Comparison of ENCODE assay signal across 8 mouse cellular contexts in the genomic region with DNA sequence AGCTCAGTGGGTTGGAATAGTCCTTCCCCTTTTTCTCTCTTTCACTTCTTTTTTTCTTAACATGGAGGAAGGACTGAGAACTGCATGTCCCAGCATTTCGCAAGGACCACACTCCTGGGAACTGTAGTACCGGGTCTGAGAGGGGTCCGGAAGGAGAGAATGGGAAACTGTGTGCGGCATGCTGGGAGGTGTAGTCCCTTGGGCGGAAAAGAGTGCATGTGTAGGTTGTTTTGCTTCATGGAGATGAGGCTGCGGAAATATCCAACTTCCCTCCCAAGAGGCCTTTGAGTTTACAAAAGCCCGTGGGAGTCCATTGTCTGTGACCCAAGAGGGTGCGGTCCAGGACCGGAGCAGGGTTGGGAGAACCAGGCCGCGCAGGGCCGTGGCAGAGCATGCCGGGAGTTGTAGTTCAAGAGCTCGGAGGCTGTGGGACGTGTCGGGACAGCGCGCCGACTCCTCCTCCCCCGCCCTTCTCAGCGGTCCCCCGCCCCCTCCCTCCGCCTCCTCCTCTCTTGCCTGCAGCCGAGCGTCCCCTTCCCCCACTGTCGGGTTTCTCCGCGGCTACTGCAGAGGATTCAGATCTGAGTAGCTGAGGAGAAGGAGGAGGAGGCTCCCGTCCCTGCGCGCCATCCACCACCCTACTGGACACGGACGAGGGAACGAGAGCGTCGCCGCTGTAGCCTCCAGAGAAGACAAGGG. TPM values are rescaled to one million over a fixed set of nuclear protein-coding genes. Genes with fewer than 3 reads are reported as not detected.
A peak's percentile ranks its signal among the peaks of the same experiment; 100 is the strongest.
DNase-seq lines count a peak whose midpoint lies in the region; ATAC-seq and TF ChIP-seq lines count a peak whose summit lies in the region.

Fam168a (plus strand) TSS at position 493 of the 699 bp plus-strand sequence.

- no peaks in the 10 kb centered on the region for H3K27me3 ChIP-seq in Patski
- no peaks in the 10 kb centered on the region for H3K27me3 ChIP-seq in hindbrain, embryonic 13.5 days

- peak within 1 kb of the TSS; percentile 100 for H3K27ac ChIP-seq in hindbrain, embryonic 13.5 days

- in situ Hi-C loops in Patski (cut with MboI; ENCODE audit: low pct_unique_long_range_greater_than_20kb): no loop called here

- H3K4me3 ChIP-seq in hindbrain, embryonic 13.5 days: peak within 1 kb of the TSS; percentile 81

- POLR2A ChIA-PET in Patski (lab: Charles Lee): no interaction called here

- H3K9me3 ChIP-seq in hindbrain, embryonic 13.5 days: no peaks in the 10 kb centered on the region

- no peaks in the 10 kb centered on the region for H3K36me3 ChIP-seq in hindbrain, embryonic 13.5 days

- WGBS in hindbrain, embryonic 13.5 days: 0% methylated on average over 30 of the region's 37 CpGs

- no peak for TF ChIP-seq CTCF in Patski (IDR thresholded peaks at IDR 0.05)

- CTCF ChIA-PET in Patski (lab: Charles Lee): interaction anchor here (0.6 to 1.4 kb wide), 4 partner anchors 21 to 93 kb away, joined by 3 to 4 read pairs (median 4); no protein-coding TSS in a partner anchor

- H3K4me1 ChIP-seq in hindbrain, embryonic 13.5 days (replicated peaks): peaks cover 24% of the 10 kb centered on the region

- peak within 1 kb of the TSS; percentile 94 for H3K9ac ChIP-seq in hindbrain, embryonic 13.5 days

- DNase-seq in Patski (ENCODE audit: low read depth, low spot score): peak; percentile 89
- peak; percentile 97 to 98 for DNase-seq in cerebellum, postnatal 14 days
- peak; percentile 88 to 89 for DNase-seq in frontal cortex, postnatal 14 days (ENCODE audit: low spot score in 2 of 2)
- peak; percentile 78 to 83 for DNase-seq in layer of hippocampus, postnatal 25 days (ENCODE audit: extremely low spot score in 1 of 2, low spot score in 1 of 2)
- DNase-seq in lung, postnatal 25 days (ENCODE audit: low spot score): peak; percentile 97
- DNase-seq in retina, embryonic 14.5 days (ENCODE audit: low spot score): peak; percentile 96
- DNase-seq in thymus, postnatal 4 days: peak; percentile 96

- H3K4me2 ChIP-seq in hindbrain, embryonic 13.5 days: peak within 1 kb of the TSS; percentile 76

- ATAC-seq in Patski: peak; percentile 93
- peak; percentile 99 for ATAC-seq in hindbrain, embryonic 13.5 days (ENCODE audit: low FRiP score)

RNA-seq across cellular contexts. Expression of gene Fam168a, which starts in this region (rescaled TPM):
- 40.2 TPM for polyA plus RNA-seq in Patski (2021)
- 93.8 and 105 TPM in 2 replicates for polyA plus RNA-seq in hindbrain, embryonic 13.5 days (2015; fragmentation: Nextera tagmentation; extraction: Ambion mirVana)
- total RNA-seq in layer of hippocampus, postnatal 25 days (2021): 100 to 1,000 TPM; 224 to 251 TPM

Comparison
In these comparisons a context has a peak if more than half of its experiments do, and no peak if none do; other contexts are left out.
1. Peak in every context shown above with its lines: DNase-seq, ATAC-seq, H3K4me3 ChIP-seq and H3K27ac ChIP-seq.